Mouse (Mus musculus): Measurements from ENCODE around the gene Crmp1. TPM values are rescaled to one million over a fixed set of nuclear protein-coding genes. Genes with fewer than 3 reads are reported as not detected.

The Crmp1 gene
- 45.2 and 47.6 TPM in 2 replicates for polyA plus RNA-seq (2014; fragmentation: Nextera tagmentation; extraction: Ambion mirVana)

GRCm38 (mm10) chr5:37241651-37242151 lies at the start of gene Crmp1:
Gene Crmp1 (plus strand): TSS chr5:37241940.
- H3K9ac ChIP-seq (replicated peaks; ENCODE audit: low read depth, low read length) = no peak within 1 kb of the TSS
- no peak within 1 kb of the TSS for H3K27ac ChIP-seq (ENCODE audit: low read length)
- H3K9me3 ChIP-seq (ENCODE audit: control insufficient read depth, low read depth, low read length) = no peaks in the 10 kb centered on the region
- no peaks in the 10 kb centered on the region for H3K36me3 ChIP-seq (ENCODE audit: control insufficient read depth, insufficient read depth, low read length)
- peaks cover 46% of the 10 kb centered on the region for H3K27me3 ChIP-seq (ENCODE audit: control insufficient read depth, insufficient read depth, low read length)
- under 1% methylated on average over 46 of the region's 56 CpGs for WGBS
- H3K4me1 ChIP-seq (ENCODE audit: control insufficient read depth, insufficient read depth, low read length) = peaks cover 13% of the 10 kb centered on the region
- H3K4me2 ChIP-seq (replicated peaks; ENCODE audit: low read depth, low read length) = peak within 1 kb of the TSS; percentile 67
- H3K4me3 ChIP-seq (ENCODE audit: low read depth, low read length) = peak within 1 kb of the TSS; percentile 34
- ATAC-seq (ENCODE audit: insufficient number of reproducible peaks, insufficient read depth, low FRiP score, low read depth) = peak; percentile 74

- peaks cover 29% of the 10 kb centered on the region for H3K4me1 ChIP-seq (ENCODE audit: control insufficient read depth, insufficient read depth, low read length)
- WGBS = 79% methylated on average over 8 of the region's 8 CpGs
- H3K36me3 ChIP-seq (ENCODE audit: control insufficient read depth, insufficient read depth, low read length) = no peaks in the 10 kb centered on the region
- H3K9me3 ChIP-seq (ENCODE audit: control insufficient read depth, low read depth, low read length) = no peaks in the 10 kb centered on the region
- no peaks in the 10 kb centered on the region for H3K27me3 ChIP-seq (ENCODE audit: control insufficient read depth, insufficient read depth, low read length)
- H3K4me3 ChIP-seq (ENCODE audit: low read depth, low read length) = no peak overlapping the region
- no peak overlapping the region for H3K27ac ChIP-seq (ENCODE audit: low read length)
- no peak overlapping the region for H3K4me2 ChIP-seq (replicated peaks; ENCODE audit: low read depth, low read length)
- no peak overlapping the region for H3K9ac ChIP-seq (replicated peaks; ENCODE audit: low read depth, low read length)
- no peak for ATAC-seq (ENCODE audit: insufficient number of reproducible peaks, insufficient read depth, low FRiP score, low read depth)
These were observed 45.5 kb upstream of the Crmp1 start for GRCm38 (mm10) chr5:37196196-37196595.

- Histone ChIP-seq H3K9me3 (ENCODE audit: control insufficient read depth, low read depth, low read length) (no peaks in the 10 kb centered on the region), H3K27me3 (ENCODE audit: control insufficient read depth, insufficient read depth, low read length) (no peaks in the 10 kb centered on the region), H3K27ac (ENCODE audit: low read length) (no peak overlapping the region; the same call in 1 of the 2 replicates), H3K4me2 (replicated peaks; ENCODE audit: low read depth, low read length) (0 out of 2 replicates have a peak overlapping the region, but pooled peaks have one; percentile 4), H3K36me3 (ENCODE audit: control insufficient read depth, insufficient read depth, low read length) (no peaks in the 10 kb centered on the region), H3K4me1 (ENCODE audit: control insufficient read depth, insufficient read depth, low read length) (peaks cover 29% of the 10 kb centered on the region), H3K4me3 (ENCODE audit: low read depth, low read length) (no peak overlapping the region), H3K9ac (replicated peaks; ENCODE audit: low read depth, low read length) (no peak overlapping the region)
- no peak; the same call in 1 of the 2 replicates for ATAC-seq (ENCODE audit: insufficient number of reproducible peaks, insufficient read depth, low FRiP score, low read depth)
- WGBS = 23% methylated on average over 10 of the region's 10 CpGs
These were observed 45.0 kb upstream of the Crmp1 start for GRCm38 (mm10) chr5:37196666-37197250.

GRCm38 (mm10) chr5:37197423-37197822 lies 44.3 kb upstream of the Crmp1 start:
- H3K27me3 ChIP-seq (ENCODE audit: control insufficient read depth, insufficient read depth, low read length) = no peaks in the 10 kb centered on the region
- no peak for ATAC-seq (ENCODE audit: insufficient number of reproducible peaks, insufficient read depth, low FRiP score, low read depth)
- H3K9ac ChIP-seq (replicated peaks; ENCODE audit: low read depth, low read length) = no peak overlapping the region
- no peak overlapping the region for H3K4me3 ChIP-seq (ENCODE audit: low read depth, low read length)
- no peak overlapping the region for H3K4me2 ChIP-seq (replicated peaks; ENCODE audit: low read depth, low read length)
- no peaks in the 10 kb centered on the region for H3K36me3 ChIP-seq (ENCODE audit: control insufficient read depth, insufficient read depth, low read length)
- 67% methylated on average over 3 of the region's 3 CpGs for WGBS
- H3K4me1 ChIP-seq (ENCODE audit: control insufficient read depth, insufficient read depth, low read length) = peaks cover 29% of the 10 kb centered on the region
- H3K27ac ChIP-seq (ENCODE audit: low read length) = no peak overlapping the region; the same call in 1 of the 2 replicates
- H3K9me3 ChIP-seq (ENCODE audit: control insufficient read depth, low read depth, low read length) = no peaks in the 10 kb centered on the region

- Histone ChIP-seq H3K9ac (replicated peaks; ENCODE audit: low read depth, low read length) (no peak overlapping the region), H3K4me3 (ENCODE audit: low read depth, low read length) (no peak overlapping the region), H3K9me3 (ENCODE audit: control insufficient read depth, low read depth, low read length) (no peaks in the 10 kb centered on the region), H3K27me3 (ENCODE audit: control insufficient read depth, insufficient read depth, low read length) (no peaks in the 10 kb centered on the region), H3K36me3 (ENCODE audit: control insufficient read depth, insufficient read depth, low read length) (no peaks in the 10 kb centered on the region), H3K4me1 (ENCODE audit: control insufficient read depth, insufficient read depth, low read length) (peaks cover 29% of the 10 kb centered on the region), H3K4me2 (replicated peaks; ENCODE audit: low read depth, low read length) (no peak overlapping the region), H3K27ac (ENCODE audit: low read length) (peak overlapping the region; percentile 52; the same call in 1 of the 2 replicates)
- 28% methylated on average over 2 of the region's 2 CpGs for WGBS
- peak; percentile 56; the same call in 1 of the 2 replicates for ATAC-seq (ENCODE audit: insufficient number of reproducible peaks, insufficient read depth, low FRiP score, low read depth)
These were observed 43.6 kb upstream of the Crmp1 start for GRCm38 (mm10) chr5:37198011-37198688.

GRCm38 (mm10) chr5:37202285-37202684 lies 39.5 kb upstream of the Crmp1 start:
- Histone ChIP-seq H3K4me3 (ENCODE audit: low read depth, low read length) (no peak overlapping the region), H3K36me3 (ENCODE audit: control insufficient read depth, insufficient read depth, low read length) (no peaks in the 10 kb centered on the region), H3K4me1 (ENCODE audit: control insufficient read depth, insufficient read depth, low read length) (peaks cover 18% of the 10 kb centered on the region), H3K9me3 (ENCODE audit: control insufficient read depth, low read depth, low read length) (no peaks in the 10 kb centered on the region), H3K4me2 (replicated peaks; ENCODE audit: low read depth, low read length) (no peak overlapping the region), H3K27me3 (ENCODE audit: control insufficient read depth, insufficient read depth, low read length) (no peaks in the 10 kb centered on the region), H3K27ac (ENCODE audit: low read length) (no peak overlapping the region), H3K9ac (replicated peaks; ENCODE audit: low read depth, low read length) (no peak overlapping the region)
- no peak for ATAC-seq (ENCODE audit: insufficient number of reproducible peaks, insufficient read depth, low FRiP score, low read depth)
- 27% methylated on average over 1 of the region's 1 CpGs for WGBS

- Histone ChIP-seq H3K27ac (ENCODE audit: low read length) (no peak overlapping the region), H3K27me3 (ENCODE audit: control insufficient read depth, insufficient read depth, low read length) (no peaks in the 10 kb centered on the region), H3K36me3 (ENCODE audit: control insufficient read depth, insufficient read depth, low read length) (no peaks in the 10 kb centered on the region), H3K9me3 (ENCODE audit: control insufficient read depth, low read depth, low read length) (no peaks in the 10 kb centered on the region; the same call in 1 of the 2 replicates), H3K9ac (replicated peaks; ENCODE audit: low read depth, low read length) (no peak overlapping the region), H3K4me1 (ENCODE audit: control insufficient read depth, insufficient read depth, low read length) (0 out of 2 replicates have a peak, but pooled peaks cover 3% of the 10 kb centered on the region), H3K4me3 (ENCODE audit: low read depth, low read length) (no peak overlapping the region), H3K4me2 (replicated peaks; ENCODE audit: low read depth, low read length) (no peak overlapping the region)
- WGBS = 55% methylated on average over 7 of the region's 7 CpGs
- ATAC-seq (ENCODE audit: insufficient number of reproducible peaks, insufficient read depth, low FRiP score, low read depth) = no peak
These were observed 36.9 kb upstream of the Crmp1 start for GRCm38 (mm10) chr5:37204886-37205285.

- Histone ChIP-seq H3K9ac (replicated peaks; ENCODE audit: low read depth, low read length) (no peak overlapping the region), H3K4me1 (ENCODE audit: control insufficient read depth, insufficient read depth, low read length) (0 out of 2 replicates have a peak, but pooled peaks cover 3% of the 10 kb centered on the region), H3K9me3 (ENCODE audit: control insufficient read depth, low read depth, low read length) (no peaks in the 10 kb centered on the region; the same call in 1 of the 2 replicates), H3K27me3 (ENCODE audit: control insufficient read depth, insufficient read depth, low read length) (no peaks in the 10 kb centered on the region), H3K4me2 (replicated peaks; ENCODE audit: low read depth, low read length) (no peak overlapping the region), H3K36me3 (ENCODE audit: control insufficient read depth, insufficient read depth, low read length) (no peaks in the 10 kb centered on the region), H3K27ac (ENCODE audit: low read length) (no peak overlapping the region), H3K4me3 (ENCODE audit: low read depth, low read length) (no peak overlapping the region)
- ATAC-seq (ENCODE audit: insufficient number of reproducible peaks, insufficient read depth, low FRiP score, low read depth) = no peak
- WGBS = 61% methylated on average over 1 of the region's 1 CpGs
These were observed 36.3 kb upstream of the Crmp1 start for GRCm38 (mm10) chr5:37205420-37205819.

Measured in stomach, embryonic 14.5 days (tissue).